9 mouse cellular contexts compared by ENCODE assay signal in genomic region chr4:152008148-152008500, GRCm38 (mm10). TPM values are rescaled to one million over a fixed set of nuclear protein-coding genes. Genes with fewer than 3 reads are reported as not detected.
A peak's percentile ranks its signal among the peaks of the same experiment; 100 is the strongest.
DNase-seq lines count a peak whose midpoint lies in the region; ATAC-seq and TF ChIP-seq lines count a peak whose summit lies in the region.
"Had no signal": no experiment of that assay in that cellular context is flagged by ENCODE, and none has a peak within 500 bp of the region (broad histone marks: within the 10 kb centered on the region; RNA-seq: fewer than 3 reads in every experiment).

No protein-coding gene starts in this region.

- H3K9ac ChIP-seq in ES-E14 (ENCODE audit: insufficient read depth, low read depth, low read length, poor library complexity, severe bottlenecking) = peak overlapping the region; percentile 52
- peak overlapping the region; percentile 74 for H3K9ac ChIP-seq in limb, embryonic 14.5 days (ENCODE audit: low read depth, low read length, severe bottlenecking)
- H3K9ac ChIP-seq in stomach, embryonic 15.5 days = peak overlapping the region; percentile 62; the same call in 1 of the 2 replicates

- TF ChIP-seq POLR2A in limb, embryonic 14.5 days (IDR thresholded peaks at IDR 0.05; ENCODE audit: borderline replicate concordance, extremely low read depth, insufficient read depth, insufficient read length) = no peak

- peaks cover 0 to 23% of the 10 kb centered on the region in 2 experiments; a peak in 3 of 4 replicates for H3K4me1 ChIP-seq in ES-E14 (ENCODE audit: control insufficient read depth in 2 of 2, insufficient read depth in 2 of 2, low read length in 2 of 2, poor library complexity in 1 of 2)
- H3K4me1 ChIP-seq in limb, embryonic 14.5 days (ENCODE audit: control insufficient read depth, insufficient read depth, low read length) = peaks cover 28% of the 10 kb centered on the region
- H3K4me1 ChIP-seq in stomach, embryonic 15.5 days = peaks cover 41% of the 10 kb centered on the region

- peak overlapping the region; percentile 53; the same call in 1 of the 2 replicates for H3K27ac ChIP-seq in ES-E14 (ENCODE audit: insufficient read depth, low read depth, low read length, poor library complexity, severe bottlenecking)
- no peak overlapping the region for H3K27ac ChIP-seq in limb, embryonic 14.5 days (replicated peaks; ENCODE audit: low read depth, low read length)
- peak overlapping the region; percentile 94 for H3K27ac ChIP-seq in stomach, embryonic 15.5 days

- peak overlapping the region; percentile 100 for H3K4me2 ChIP-seq in limb, embryonic 14.5 days (replicated peaks; ENCODE audit: low read depth, low read length, severe bottlenecking)
- H3K4me2 ChIP-seq in stomach, embryonic 15.5 days = peak overlapping the region; percentile 93

- no peaks in the 10 kb centered on the region for H3K27me3 ChIP-seq in limb, embryonic 14.5 days (ENCODE audit: control insufficient read depth, insufficient read depth, low read length)
- no peaks in the 10 kb centered on the region for H3K27me3 ChIP-seq in stomach, embryonic 15.5 days (replicated peaks)

- in situ Hi-C loops in ES-E14 (cut with MboI; ENCODE audit: low sequenced_read_pairs in 2 of 2, unreplicated experiment in 2 of 2) = no loop called here

- H3K36me3 ChIP-seq in ES-E14 (ENCODE audit: control insufficient read depth, insufficient read depth, low read length, poor library complexity, severe bottlenecking) = peaks cover 22% of the 10 kb centered on the region; the same call in 1 of the 2 replicates
- peaks cover 8% of the 10 kb centered on the region for H3K36me3 ChIP-seq in limb, embryonic 14.5 days (ENCODE audit: control insufficient read depth, insufficient read depth, low read length)
- H3K36me3 ChIP-seq in stomach, embryonic 15.5 days = peaks cover 10% of the 10 kb centered on the region

- no peak for ATAC-seq in limb, embryonic 14.5 days (ENCODE audit: low FRiP score, low read depth)
- ATAC-seq in stomach, embryonic 15.5 days (ENCODE audit: insufficient read depth, low FRiP score, low read depth) = no peak
- no peak for ATAC-seq in erythroid progenitor cell, adult 5-6 weeks (replicated peaks; ENCODE audit: low FRiP score, poor library complexity, severe bottlenecking)

- H3K4me3 ChIP-seq in ES-E14 (ENCODE audit: insufficient read depth in 1 of 2, low read depth in 1 of 2, low read length in 2 of 2, poor library complexity in 1 of 2, severe bottlenecking in 1 of 2) = peak overlapping the region; percentile 86 to 88
- peak overlapping the region; percentile 81 for H3K4me3 ChIP-seq in limb, embryonic 14.5 days (replicated peaks; ENCODE audit: low read length)
- peak overlapping the region; percentile 87 for H3K4me3 ChIP-seq in stomach, embryonic 15.5 days (replicated peaks)

- H3K9me3 ChIP-seq in ES-E14 (ENCODE audit: control insufficient read depth, insufficient read depth, low read depth, low read length) = no peaks in the 10 kb centered on the region
- no peaks in the 10 kb centered on the region for H3K9me3 ChIP-seq in limb, embryonic 14.5 days (ENCODE audit: control insufficient read depth, low read length)
- H3K9me3 ChIP-seq in stomach, embryonic 15.5 days = no peaks in the 10 kb centered on the region

- peak; percentile 62 for DNase-seq in cerebellum, adult 9-10 months
- DNase-seq in cerebellum, adult 9-11 months = no peak
- DNase-seq in ES-E14 (ENCODE audit: low read depth, low spot score) = no peak
- peak; percentile 30 to 46 for DNase-seq in heart, postnatal 14 days
- no peak for DNase-seq in limb, embryonic 14.5 days (ENCODE audit: low spot score)
- no peak for DNase-seq in cerebellum, adult 11-12 months

- 0% methylated on average over 14 of the region's 14 CpGs for WGBS in limb, embryonic 14.5 days
- under 1% methylated on average over 14 of the region's 14 CpGs for WGBS in stomach, embryonic 15.5 days

- intact Hi-C loops in heart, postnatal 14 days (cut with DNase I) = no loop called here

TF ChIP-seq in ES-E14, 5 proteins besides CTCF, POLR2A, EP300 and RAD21:
- TF ChIP-seq MAFK (IDR thresholded peaks at IDR 0.05; ENCODE audit: insufficient read depth, low read depth, low read length) (no peak), ZC3H11A (IDR thresholded peaks at IDR 0.05; ENCODE audit: borderline replicate concordance, low read depth, low read length) (no peak), HCFC1 (IDR thresholded peaks at IDR 0.05; ENCODE audit: borderline replicate concordance, insufficient read depth, low read length) (no peak), ZNF384 (IDR thresholded peaks at IDR 0.05; ENCODE audit: low read depth, low read length) (no peak), CHD2 (IDR thresholded peaks at IDR 0.05; ENCODE audit: low read depth, low read length) (no peak)
TF ChIP-seq in ES-E14: peak in this region for 0.

RNA-seq across cellular contexts. Expression of gene Klhl21, which starts 0.5 kb away (rescaled TPM):
- total RNA-seq in ES-E14 (2012; rRNA removed) = 19.7 and 21.0 TPM in 2 replicates
- total RNA-seq in heart, postnatal 14 days (2021) = 10 to 100 TPM; 53.0 to 56.9 TPM
- polyA plus RNA-seq in limb, embryonic 14.5 days (2012; rRNA removed) = 18.8 and 25.7 TPM in 2 replicates
- polyA plus RNA-seq in limb, embryonic 14.5 days (2014; fragmentation: Nextera tagmentation; extraction: Ambion mirVana) = 11.0 and 11.1 TPM in 2 replicates
- 13.5 and 14.0 TPM in 2 replicates for polyA plus RNA-seq in stomach, embryonic 15.5 days (2015; fragmentation: Nextera tagmentation; extraction: Ambion mirVana)
- total RNA-seq in erythroid progenitor cell, adult 5-6 weeks (2015; ENCODE audit: low replicate concordance) = 1.3 and 2.9 TPM in 2 replicates
- total RNA-seq in erythroid progenitor cell, adult 5-6 weeks (2017; ENCODE audit: low replicate concordance) = 0.91 and 1.0 TPM in 2 replicates

RNA-seq across cellular contexts. Expression of gene Phf13, which starts 12.1 kb away (rescaled TPM):
- total RNA-seq in ES-E14 (2012; rRNA removed) = 22.2 and 29.2 TPM in 2 replicates
- 1 to 10 TPM; 7.6 to 8.5 TPM for total RNA-seq in heart, postnatal 14 days (2021)
- polyA plus RNA-seq in limb, embryonic 14.5 days (2012; rRNA removed) = 35.1 and 40.5 TPM in 2 replicates
- polyA plus RNA-seq in limb, embryonic 14.5 days (2014; fragmentation: Nextera tagmentation; extraction: Ambion mirVana) = 33.7 and 37.1 TPM in 2 replicates
- polyA plus RNA-seq in stomach, embryonic 15.5 days (2015; fragmentation: Nextera tagmentation; extraction: Ambion mirVana) = 22.1 and 23.4 TPM in 2 replicates
- 2.5 and 2.9 TPM in 2 replicates for total RNA-seq in erythroid progenitor cell, adult 5-6 weeks (2015; ENCODE audit: low replicate concordance)
- total RNA-seq in erythroid progenitor cell, adult 5-6 weeks (2017; ENCODE audit: low replicate concordance) = 0.83 and 4.6 TPM in 2 replicates

RNA-seq across cellular contexts. Expression of gene Thap3, which starts 19.3 kb away (rescaled TPM):
- total RNA-seq in ES-E14 (2012; rRNA removed) = 7.6 and 12.5 TPM in 2 replicates
- total RNA-seq in heart, postnatal 14 days (2021) = 10 to 100 TPM; 13.9 to 14.5 TPM
- polyA plus RNA-seq in limb, embryonic 14.5 days (2012; rRNA removed) = 60.6 and 61.6 TPM in 2 replicates
- 36.1 and 37.5 TPM in 2 replicates for polyA plus RNA-seq in limb, embryonic 14.5 days (2014; fragmentation: Nextera tagmentation; extraction: Ambion mirVana)
- polyA plus RNA-seq in stomach, embryonic 15.5 days (2015; fragmentation: Nextera tagmentation; extraction: Ambion mirVana) = 39.4 and 39.7 TPM in 2 replicates
- 6.8 TPM in 1 of 2 replicates, not detected in the other for total RNA-seq in erythroid progenitor cell, adult 5-6 weeks (2015; ENCODE audit: low replicate concordance)
- 4.0 TPM in 1 of 2 replicates, not detected in the other for total RNA-seq in erythroid progenitor cell, adult 5-6 weeks (2017; ENCODE audit: low replicate concordance)

RNA-seq across cellular contexts. Expression of gene Zbtb48, which starts 19.3 kb away (rescaled TPM):
- total RNA-seq in ES-E14 (2012; rRNA removed) = 18.7 and 31.7 TPM in 2 replicates
- 1 to 10 TPM; 4.7 to 7.5 TPM for total RNA-seq in heart, postnatal 14 days (2021)
- 31.2 and 41.5 TPM in 2 replicates for polyA plus RNA-seq in limb, embryonic 14.5 days (2012; rRNA removed)
- polyA plus RNA-seq in limb, embryonic 14.5 days (2014; fragmentation: Nextera tagmentation; extraction: Ambion mirVana) = 25.4 and 27.4 TPM in 2 replicates
- 16.8 and 17.6 TPM in 2 replicates for polyA plus RNA-seq in stomach, embryonic 15.5 days (2015; fragmentation: Nextera tagmentation; extraction: Ambion mirVana)
- 5.4 TPM in 1 of 2 replicates, not detected in the other for total RNA-seq in erythroid progenitor cell, adult 5-6 weeks (2015; ENCODE audit: low replicate concordance)
- total RNA-seq in erythroid progenitor cell, adult 5-6 weeks (2017; ENCODE audit: low replicate concordance) = 2.7 and 4.2 TPM in 2 replicates

RNA-seq across cellular contexts. Expression of gene Tas1r1, which starts 30.2 kb away (rescaled TPM):
- 1.9 and 3.0 TPM in 2 replicates for total RNA-seq in ES-E14 (2012; rRNA removed)
- total RNA-seq in heart, postnatal 14 days (2021) = under 1 TPM in 1 of 2 experiments, not detected in 1; 0.07 TPM
- 1.0 and 1.7 TPM in 2 replicates for polyA plus RNA-seq in limb, embryonic 14.5 days (2012; rRNA removed)
- polyA plus RNA-seq in limb, embryonic 14.5 days (2014; fragmentation: Nextera tagmentation; extraction: Ambion mirVana) = 0.93 and 1.3 TPM in 2 replicates
- polyA plus RNA-seq in stomach, embryonic 15.5 days (2015; fragmentation: Nextera tagmentation; extraction: Ambion mirVana) = 0.28 and 0.31 TPM in 2 replicates
- not detected in 2 replicates for total RNA-seq in erythroid progenitor cell, adult 5-6 weeks (2015; ENCODE audit: low replicate concordance)
- total RNA-seq in erythroid progenitor cell, adult 5-6 weeks (2017; ENCODE audit: low replicate concordance) = not detected in 2 replicates
- total RNA-seq: heart, postnatal 36 days had no signal

Comparison
In these comparisons a context has a peak if more than half of its experiments do, and no peak if none do; other contexts are left out.
1. DNase-seq: peak in cerebellum, adult 9-10 months (single experiment) and heart, postnatal 14 days (2 of 2); none in cerebellum, adult 9-11 months (single experiment), ES-E14 (single experiment), limb, embryonic 14.5 days (single experiment) and cerebellum, adult 11-12 months (single experiment).
2. Peak in every context shown above with its lines, with median percentiles within 50 percentile points of each other: H3K4me3 ChIP-seq and H3K9ac ChIP-seq.